Mouse (Mus musculus): ENCODE measurements around the gene Aldh3b1. TPM values are rescaled to one million over a fixed set of nuclear protein-coding genes. Genes with fewer than 3 reads are reported as not detected.
"Not testable (repeated sequence)": the region's sequence is repeated elsewhere in the genome, so short reads cannot be mapped to it uniquely, and the experiment has no call there.

Aldh3b1 gene
- polyA plus RNA-seq, 1 experiment, result not detected

DNA sequence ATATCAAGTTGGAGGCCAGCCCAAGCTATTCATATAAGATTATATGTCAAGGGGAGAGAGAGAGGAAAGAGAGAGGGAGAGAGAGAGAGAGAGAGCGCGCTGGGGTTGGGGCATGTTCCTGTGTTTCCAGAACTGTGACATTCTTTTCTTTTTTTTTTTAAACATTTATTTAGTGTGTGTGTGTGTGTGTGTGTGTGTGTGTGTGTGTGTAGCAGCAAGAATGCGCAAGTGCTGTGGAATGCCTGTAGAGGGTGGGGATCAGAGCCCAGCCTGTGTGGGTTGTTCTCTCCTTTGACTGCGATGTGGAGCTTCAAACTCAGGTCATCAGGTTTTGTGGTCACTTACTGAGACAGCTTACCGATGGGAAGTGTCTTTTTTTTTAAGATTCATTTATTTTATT is 30.6 kb upstream of the Aldh3b1 start:
- H3K4me1 ChIP-seq (ENCODE audit: control insufficient read depth), result no peaks in the 10 kb centered on the region
- H3K4me3 ChIP-seq (replicated peaks), result no peak overlapping the region
- no peaks in the 10 kb centered on the region for H3K9me3 ChIP-seq (ENCODE audit: control insufficient read depth, low read length)
- H3K27me3 ChIP-seq (ENCODE audit: control insufficient read depth), result peaks cover 3% of the 10 kb centered on the region
- no peaks in the 10 kb centered on the region for H3K36me3 ChIP-seq (ENCODE audit: control insufficient read depth)
- TF ChIP-seq TAL1 (IDR thresholded peaks at IDR 0.05; ENCODE audit: low read length), result no peak
- no peak for TF ChIP-seq GATA1 (IDR thresholded peaks at IDR 0.05; ENCODE audit: low read length)

DNA sequence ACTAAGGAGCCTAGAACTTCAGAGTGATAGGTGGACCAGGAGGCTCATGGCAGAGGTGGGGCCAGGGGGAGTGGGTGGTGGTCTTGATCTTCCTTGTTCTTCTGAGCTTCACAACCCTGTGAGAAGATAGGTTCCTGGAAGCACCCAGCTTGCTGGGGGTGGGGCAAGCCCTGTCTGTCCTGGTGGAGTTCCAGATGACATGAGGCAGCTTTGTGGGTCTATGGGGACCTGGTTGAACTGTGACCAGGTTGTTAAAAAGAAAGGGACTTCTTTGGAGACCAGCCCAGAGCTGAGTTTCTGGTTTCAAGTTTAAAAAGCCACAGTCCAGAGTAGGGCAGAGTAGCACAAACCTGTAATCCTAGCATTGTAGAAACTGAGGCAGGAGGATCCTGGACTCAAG is 29.4 kb upstream of the Aldh3b1 start:
- Histone ChIP-seq H3K9me3 (ENCODE audit: control insufficient read depth, low read length) (no peaks in the 10 kb centered on the region), H3K27me3 (ENCODE audit: control insufficient read depth) (peaks cover 3% of the 10 kb centered on the region), H3K4me1 (ENCODE audit: control insufficient read depth) (no peaks in the 10 kb centered on the region), H3K36me3 (ENCODE audit: control insufficient read depth) (no peaks in the 10 kb centered on the region), H3K4me3 (replicated peaks) (no peak overlapping the region)
- no peak for TF ChIP-seq TAL1 (IDR thresholded peaks at IDR 0.05; ENCODE audit: low read length)
- TF ChIP-seq GATA1 (IDR thresholded peaks at IDR 0.05; ENCODE audit: low read length), result no peak

DNA sequence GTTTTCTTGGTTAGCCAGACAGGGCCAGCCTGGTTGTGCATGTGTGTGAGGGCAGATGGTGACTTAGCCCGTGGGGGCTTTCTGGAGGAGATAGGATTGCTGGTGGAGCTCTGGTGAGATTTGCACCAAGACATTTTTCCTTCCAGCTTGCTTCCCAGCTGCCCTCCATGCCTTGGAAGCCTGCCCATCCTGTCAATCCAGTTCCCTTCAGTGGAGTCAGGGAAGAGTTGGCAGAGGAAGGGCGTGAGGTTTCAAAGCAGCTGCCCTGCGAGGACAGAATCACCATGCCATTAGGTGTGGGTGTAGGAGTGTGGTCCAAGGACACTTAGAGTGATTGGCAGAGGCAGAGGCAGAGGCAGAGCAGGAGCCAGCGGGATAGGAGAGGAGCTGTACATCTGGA is 28.9 kb upstream of the Aldh3b1 start, which contains the start of gene Aldh3b3:
Gene Aldh3b3 (plus strand): TSS at position 176 of the 400 bp plus-strand sequence.
- Histone ChIP-seq H3K4me3 (replicated peaks) (no peak within 1 kb of the TSS), H3K36me3 (ENCODE audit: control insufficient read depth) (no peaks in the 10 kb centered on the region), H3K9me3 (ENCODE audit: control insufficient read depth, low read length) (no peaks in the 10 kb centered on the region), H3K27me3 (ENCODE audit: control insufficient read depth) (peaks cover 3% of the 10 kb centered on the region), H3K4me1 (ENCODE audit: control insufficient read depth) (no peaks in the 10 kb centered on the region)
- no peak for TF ChIP-seq TAL1 (IDR thresholded peaks at IDR 0.05; ENCODE audit: low read length)
- TF ChIP-seq GATA1 (IDR thresholded peaks at IDR 0.05; ENCODE audit: low read length), result no peak

DNA sequence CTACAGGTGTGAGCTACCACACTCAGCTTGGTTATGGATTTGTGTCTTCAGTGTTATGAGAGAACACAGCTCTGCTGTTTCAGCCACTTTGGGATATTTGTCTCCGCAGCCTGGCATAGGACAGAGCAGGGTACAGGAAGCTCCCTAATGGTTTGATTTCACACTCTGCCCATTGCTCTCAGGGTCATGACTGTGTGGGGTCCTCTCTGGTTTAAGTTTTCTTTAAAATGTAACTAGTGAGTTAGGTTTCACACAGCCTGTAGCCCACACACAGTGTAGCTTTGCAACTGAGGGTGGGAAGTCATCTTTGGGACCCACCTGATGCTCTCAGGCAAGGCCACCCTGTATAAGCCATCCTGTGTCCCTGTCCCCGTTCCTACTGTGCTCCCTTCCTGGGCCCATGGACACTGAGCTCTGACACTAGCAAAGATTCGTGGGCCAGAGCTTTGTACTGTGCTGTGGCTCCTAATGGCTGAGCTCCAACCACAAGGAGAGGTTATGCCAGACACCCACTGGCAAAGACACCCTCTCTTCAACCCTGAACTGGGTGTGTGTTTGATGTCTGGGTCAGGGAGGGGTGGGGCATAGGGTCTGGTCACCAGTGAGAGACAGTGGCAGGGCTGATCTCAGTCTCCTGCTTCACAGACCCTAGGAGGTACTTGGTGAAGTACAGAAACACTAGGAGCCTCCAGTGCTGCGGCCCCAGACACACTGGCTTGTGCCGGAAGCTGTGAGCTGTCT is 27.9 kb upstream of the Aldh3b1 start:
- H3K9me3 ChIP-seq (ENCODE audit: control insufficient read depth, low read length); H3K36me3 ChIP-seq (ENCODE audit: control insufficient read depth); H3K4me1 ChIP-seq (ENCODE audit: control insufficient read depth); H3K27me3 ChIP-seq (ENCODE audit: control insufficient read depth); H3K4me3 ChIP-seq (replicated peaks): not testable (repeated sequence)

DNA sequence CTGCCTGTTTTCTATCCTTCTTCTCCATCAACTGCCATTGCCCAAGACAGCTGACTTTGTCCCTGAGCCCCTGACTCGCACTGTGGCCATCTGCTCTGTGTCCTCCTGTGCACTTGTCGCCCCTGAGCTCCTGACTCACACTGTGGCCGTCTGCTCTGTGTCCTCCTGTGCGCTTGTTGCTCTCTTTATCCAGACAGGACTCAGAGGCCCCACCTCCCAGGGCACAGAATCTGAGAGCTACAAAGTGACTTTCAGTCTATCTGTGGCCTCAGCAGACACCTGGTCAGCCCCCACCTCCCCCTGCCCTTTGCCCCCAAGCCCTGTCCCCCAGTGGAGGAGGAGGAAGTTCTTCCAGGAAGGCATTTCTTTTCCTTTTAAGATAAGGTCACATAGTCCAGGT is 26.2 kb upstream of the Aldh3b1 start:
- TF ChIP-seq TAL1 (IDR thresholded peaks at IDR 0.05; ENCODE audit: low read length) (no peak), GATA1 (IDR thresholded peaks at IDR 0.05; ENCODE audit: low read length) (no peak)
- H3K4me1 ChIP-seq (ENCODE audit: control insufficient read depth), result no peaks in the 10 kb centered on the region
- no peaks in the 10 kb centered on the region for H3K36me3 ChIP-seq (ENCODE audit: control insufficient read depth)
- peaks cover 3% of the 10 kb centered on the region for H3K27me3 ChIP-seq (ENCODE audit: control insufficient read depth)
- H3K4me3 ChIP-seq (replicated peaks), result no peak overlapping the region
- no peaks in the 10 kb centered on the region for H3K9me3 ChIP-seq (ENCODE audit: control insufficient read depth, low read length)

GRCm38 (mm10) chr19:3955033-3955432 is 25.4 kb upstream of the Aldh3b1 start:
- H3K27me3 ChIP-seq (ENCODE audit: control insufficient read depth), result peaks cover 3% of the 10 kb centered on the region
- no peaks in the 10 kb centered on the region for H3K9me3 ChIP-seq (ENCODE audit: control insufficient read depth, low read length)
- TF ChIP-seq TAL1 (IDR thresholded peaks at IDR 0.05; ENCODE audit: low read length) (no peak), GATA1 (IDR thresholded peaks at IDR 0.05; ENCODE audit: low read length) (no peak)
- no peaks in the 10 kb centered on the region for H3K4me1 ChIP-seq (ENCODE audit: control insufficient read depth)
- H3K4me3 ChIP-seq (replicated peaks), result no peak overlapping the region
- H3K36me3 ChIP-seq (ENCODE audit: control insufficient read depth), result no peaks in the 10 kb centered on the region

DNA sequence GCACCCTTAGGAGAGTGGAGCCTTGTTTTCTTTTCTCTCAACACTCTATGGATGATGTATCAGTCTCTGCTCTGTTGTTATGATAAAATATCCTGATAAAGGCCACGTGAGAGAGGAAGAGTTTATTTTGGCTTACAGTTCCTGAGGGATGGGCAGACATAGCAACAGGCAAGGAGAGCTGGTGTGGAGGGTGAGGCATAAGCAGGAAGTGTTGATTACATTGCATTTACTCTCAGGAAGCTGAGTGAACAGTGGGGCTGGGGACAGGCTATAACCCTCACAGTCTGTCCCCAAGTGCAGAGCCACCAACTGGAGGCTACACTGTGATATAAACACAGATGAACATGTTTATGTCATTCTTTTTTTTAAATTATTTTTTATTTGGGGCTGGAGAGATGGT is 22.5 kb upstream of the Aldh3b1 start:
- Histone ChIP-seq H3K27me3 (ENCODE audit: control insufficient read depth) (peaks cover 3% of the 10 kb centered on the region), H3K4me3 (replicated peaks) (no peak overlapping the region), H3K9me3 (ENCODE audit: control insufficient read depth, low read length) (no peaks in the 10 kb centered on the region), H3K36me3 (ENCODE audit: control insufficient read depth) (no peaks in the 10 kb centered on the region), H3K4me1 (ENCODE audit: control insufficient read depth) (no peaks in the 10 kb centered on the region)
- TF ChIP-seq GATA1 (IDR thresholded peaks at IDR 0.05; ENCODE audit: low read length) (no peak), TAL1 (IDR thresholded peaks at IDR 0.05; ENCODE audit: low read length) (no peak)

DNA sequence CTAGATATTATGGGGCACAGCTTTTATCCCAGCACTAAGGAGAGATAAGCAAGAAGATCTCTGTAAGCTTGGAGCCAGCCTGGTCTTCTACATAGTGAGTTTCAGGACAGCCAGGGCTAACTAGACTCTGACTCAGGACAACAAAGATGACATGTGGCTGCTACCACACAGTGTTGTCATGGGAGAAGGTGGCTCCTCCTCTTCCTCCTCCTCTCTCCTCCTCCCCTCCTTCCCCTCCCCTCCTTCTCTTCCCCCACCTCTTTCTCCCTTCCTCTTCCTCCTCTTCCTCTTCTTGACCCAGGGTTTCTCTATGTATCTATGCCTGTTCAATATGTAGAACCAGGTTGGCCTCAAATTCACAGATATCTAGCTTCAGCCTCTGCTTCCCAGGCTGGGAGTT is 21.9 kb upstream of the Aldh3b1 start:
- no peaks in the 10 kb centered on the region for H3K9me3 ChIP-seq (ENCODE audit: control insufficient read depth, low read length)
- no peak overlapping the region for H3K4me3 ChIP-seq (replicated peaks)
- H3K4me1 ChIP-seq (ENCODE audit: control insufficient read depth), result no peaks in the 10 kb centered on the region
- peaks cover 3% of the 10 kb centered on the region for H3K27me3 ChIP-seq (ENCODE audit: control insufficient read depth)
- H3K36me3 ChIP-seq (ENCODE audit: control insufficient read depth), result no peaks in the 10 kb centered on the region
- TF ChIP-seq GATA1 (IDR thresholded peaks at IDR 0.05; ENCODE audit: low read length) (no peak), TAL1 (IDR thresholded peaks at IDR 0.05; ENCODE audit: low read length) (no peak)

DNA sequence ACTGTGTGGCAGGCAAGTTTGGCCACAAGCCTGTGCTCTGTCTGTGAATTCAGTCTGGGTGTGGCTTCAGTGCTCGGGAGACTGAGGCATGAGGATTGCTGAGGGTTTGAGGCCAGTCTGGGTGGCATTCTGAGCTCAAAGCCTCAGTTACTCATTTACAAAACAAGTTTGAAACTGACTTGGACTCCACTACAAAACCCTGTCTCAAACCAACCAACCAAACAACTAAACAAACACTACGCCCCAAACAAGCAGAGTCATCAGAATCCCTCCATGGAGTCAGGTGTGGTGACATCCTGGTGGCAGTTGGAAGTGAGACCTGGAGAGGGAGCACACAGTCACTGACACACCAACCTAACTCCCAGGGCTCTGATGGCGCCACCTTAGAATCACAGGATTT is 20.7 kb upstream of the Aldh3b1 start:
- Histone ChIP-seq H3K27me3 (ENCODE audit: control insufficient read depth) (no peaks in the 10 kb centered on the region; the same call in 1 of the 2 replicates), H3K4me3 (replicated peaks) (no peak overlapping the region), H3K9me3 (ENCODE audit: control insufficient read depth, low read length) (no peaks in the 10 kb centered on the region), H3K36me3 (ENCODE audit: control insufficient read depth) (no peaks in the 10 kb centered on the region), H3K4me1 (ENCODE audit: control insufficient read depth) (no peaks in the 10 kb centered on the region; the same call in 1 of the 2 replicates)
- TF ChIP-seq TAL1 (IDR thresholded peaks at IDR 0.05; ENCODE audit: low read length), result no peak
- TF ChIP-seq GATA1 (IDR thresholded peaks at IDR 0.05; ENCODE audit: low read length), result no peak

DNA sequence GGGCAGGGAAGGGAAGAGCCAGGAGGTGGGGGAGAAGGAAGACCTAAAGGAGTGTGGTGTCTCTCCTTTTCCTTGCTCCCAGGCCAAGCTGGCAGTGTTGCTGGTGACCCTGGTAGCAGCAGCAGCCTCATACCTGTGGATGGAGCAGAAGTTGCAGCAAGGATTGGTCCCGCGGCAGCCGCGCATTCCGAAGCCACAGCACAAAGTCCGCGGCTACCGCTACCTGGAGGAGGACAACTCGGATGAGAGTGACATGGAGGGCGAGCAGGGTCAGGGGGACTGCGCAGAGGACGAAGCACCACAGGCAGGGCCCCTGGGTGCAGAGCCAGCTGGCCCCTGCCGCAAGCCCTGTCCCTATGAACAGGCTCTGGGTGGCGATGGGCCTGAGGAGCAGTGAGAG is 18.9 kb upstream of the Aldh3b1 start:
- H3K9me3 ChIP-seq (ENCODE audit: control insufficient read depth, low read length), result no peaks in the 10 kb centered on the region
- peaks cover 6% of the 10 kb centered on the region for H3K4me1 ChIP-seq (ENCODE audit: control insufficient read depth)
- no peak overlapping the region for H3K4me3 ChIP-seq (replicated peaks)
- no peaks in the 10 kb centered on the region for H3K27me3 ChIP-seq (ENCODE audit: control insufficient read depth)
- no peaks in the 10 kb centered on the region for H3K36me3 ChIP-seq (ENCODE audit: control insufficient read depth)
- TF ChIP-seq GATA1 (IDR thresholded peaks at IDR 0.05; ENCODE audit: low read length) (no peak), TAL1 (IDR thresholded peaks at IDR 0.05; ENCODE audit: low read length) (no peak)

Data from erythroblast, embryonic 14.5 days (primary cell).